Mouse (Mus musculus) ES-Bruce4 (cell line): ENCODE measurements around the gene Sdk2. TPM values are rescaled to one million over a fixed set of nuclear protein-coding genes. Genes with fewer than 3 reads are reported as not detected.

Experiments used
- H3K27ac ChIP-seq: 2 replicates; pipeline ENCODE4 v1.5.1; 2012; ENCODE audit warnings: low read length, inconsistent platforms; ENCODE audit not compliant: insufficient read depth
- H3K27me3 ChIP-seq: 2 replicates; pipeline ENCODE4 v1.6.1; 2012; ENCODE audit warnings: mild to moderate bottlenecking, low read length, inconsistent platforms; ENCODE audit not compliant: control insufficient read depth, poor library complexity, insufficient read depth, severe bottlenecking
- H3K36me3 ChIP-seq: 2 replicates; pipeline ENCODE4 v1.6.1; 2012; ENCODE audit warnings: inconsistent platforms, mild to moderate bottlenecking, low read length, moderate library complexity; ENCODE audit not compliant: control insufficient read depth, poor library complexity, insufficient read depth, severe bottlenecking
- H3K4me1 ChIP-seq: one replicate; pipeline ENCODE4 v1.8.1; 2011; ENCODE audit warnings: low read length; ENCODE audit not compliant: control insufficient read depth, insufficient read depth
- H3K4me3 ChIP-seq: 2 replicates; pipeline ENCODE4 v1.5.1; 2011; ENCODE audit warnings: low read depth, mild to moderate bottlenecking, low read length
- H3K9ac ChIP-seq: 2 replicates; pipeline ENCODE4 v1.6.1; 2012; ENCODE audit warnings: low read depth, mild to moderate bottlenecking, inconsistent platforms; ENCODE audit not compliant: poor library complexity, severe bottlenecking
- H3K9me3 ChIP-seq: replicated peaks from 2 replicates; pipeline ENCODE4 v1.6.1; 2012; ENCODE audit warnings: mild to moderate bottlenecking, low read length, inconsistent platforms; ENCODE audit not compliant: control insufficient read depth, poor library complexity, insufficient read depth, severe bottlenecking
- CTCF ChIP-seq: IDR thresholded peaks from one replicate; pipeline ENCODE4 v1.8.1; 2011; ENCODE audit warnings: low read depth, low read length
- EP300 ChIP-seq: IDR thresholded peaks from 2 replicates; pipeline ENCODE4 v1.6.1; 2011; ENCODE audit warnings: low read depth, low read length; ENCODE audit not compliant: insufficient read depth
- POLR2A ChIP-seq: IDR thresholded peaks from one replicate; pipeline ENCODE4 v1.8.1; 2011; ENCODE audit warnings: low read length; ENCODE audit not compliant: insufficient read depth
- polyA plus RNA-seq: library from polyadenylated mRNA; stranded (reverse); fragments of >200 nt; gene quantifications from 2 replicates; pipeline ENCODE4 v1.2.4, GENCODE M21; 2011; ENCODE audit warnings: low read depth; ENCODE audit not compliant: missing spikeins, insufficient read depth, insufficient read length

Gene Sdk2
- polyA plus RNA-seq, 1 experiment = 0.87 TPM

GRCm38 (mm10) chr11:113950904-113951615, 115.8 kb downstream of the Sdk2 start:
- no peak for TF ChIP-seq CTCF
- no peak for TF ChIP-seq POLR2A
- no peak for TF ChIP-seq EP300
- H3K27ac ChIP-seq = no peak overlapping the region

GRCm38 (mm10) chr11:113948676-113949075, 118.2 kb downstream of the Sdk2 start:
- Histone ChIP-seq H3K9ac (no peak overlapping the region), H3K4me3 (no peak overlapping the region), H3K4me1 (no peaks in the 10 kb centered on the region), H3K9me3 (no peaks in the 10 kb centered on the region), H3K27me3 (no peaks in the 10 kb centered on the region), H3K36me3 (no peaks in the 10 kb centered on the region), H3K27ac (no peak overlapping the region)
- TF ChIP-seq CTCF = no peak

More at GRCm38 (mm10) chr11:113950904-113951615, 115.8 kb downstream of the Sdk2 start:
- Histone ChIP-seq H3K4me3 (no peak overlapping the region), H3K9me3 (no peaks in the 10 kb centered on the region), H3K4me1 (no peaks in the 10 kb centered on the region), H3K9ac (no peak overlapping the region), H3K27me3 (no peaks in the 10 kb centered on the region), H3K36me3 (no peaks in the 10 kb centered on the region)

- TF ChIP-seq POLR2A (no peak), CTCF (no peak), EP300 (no peak)
- H3K4me1 ChIP-seq = no peaks in the 10 kb centered on the region
- H3K4me3 ChIP-seq = no peak overlapping the region
- H3K27ac ChIP-seq = no peak overlapping the region
- H3K9ac ChIP-seq = no peak overlapping the region
- no peaks in the 10 kb centered on the region for H3K36me3 ChIP-seq
- H3K9me3 ChIP-seq = no peaks in the 10 kb centered on the region
- H3K27me3 ChIP-seq = no peaks in the 10 kb centered on the region
These were observed 124.6 kb downstream of the Sdk2 start for GRCm38 (mm10) chr11:113942101-113942735.

GRCm38 (mm10) chr11:113933678-113934077, 133.2 kb downstream of the Sdk2 start:
- no peaks in the 10 kb centered on the region for H3K36me3 ChIP-seq
- H3K9me3 ChIP-seq = no peaks in the 10 kb centered on the region
- TF ChIP-seq EP300 (no peak), CTCF (no peak), POLR2A (no peak)
- no peak overlapping the region for H3K9ac ChIP-seq
- H3K27ac ChIP-seq = no peak overlapping the region
- no peaks in the 10 kb centered on the region for H3K4me1 ChIP-seq
- no peak overlapping the region for H3K4me3 ChIP-seq
- H3K27me3 ChIP-seq = no peaks in the 10 kb centered on the region

DNA sequence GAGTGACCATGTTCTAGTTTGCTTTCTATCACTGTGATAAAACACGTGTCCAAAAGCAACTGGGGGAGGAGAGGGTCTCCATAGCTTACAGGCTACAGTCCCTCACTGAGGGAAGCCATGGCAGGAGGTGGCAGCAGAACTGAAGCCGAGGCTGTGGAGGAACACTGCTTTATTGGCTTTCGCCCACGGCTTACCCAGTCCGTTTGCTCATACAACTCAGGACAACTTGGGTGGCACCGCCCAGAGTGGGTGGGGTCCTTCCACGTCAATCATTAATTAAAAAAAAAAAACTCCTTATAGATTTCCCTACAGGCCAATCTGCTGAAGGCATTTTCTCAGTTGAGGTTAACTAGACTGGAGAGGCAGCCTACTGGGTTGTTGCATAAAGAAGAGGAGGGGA, 133.9 kb downstream of the Sdk2 start:
- Histone ChIP-seq H3K36me3 (no peaks in the 10 kb centered on the region), H3K4me3 (no peak overlapping the region), H3K9ac (no peak overlapping the region), H3K9me3 (no peaks in the 10 kb centered on the region), H3K27me3 (no peaks in the 10 kb centered on the region), H3K27ac (no peak overlapping the region), H3K4me1 (no peaks in the 10 kb centered on the region)
- TF ChIP-seq CTCF (no peak), EP300 (no peak), POLR2A (no peak)

DNA sequence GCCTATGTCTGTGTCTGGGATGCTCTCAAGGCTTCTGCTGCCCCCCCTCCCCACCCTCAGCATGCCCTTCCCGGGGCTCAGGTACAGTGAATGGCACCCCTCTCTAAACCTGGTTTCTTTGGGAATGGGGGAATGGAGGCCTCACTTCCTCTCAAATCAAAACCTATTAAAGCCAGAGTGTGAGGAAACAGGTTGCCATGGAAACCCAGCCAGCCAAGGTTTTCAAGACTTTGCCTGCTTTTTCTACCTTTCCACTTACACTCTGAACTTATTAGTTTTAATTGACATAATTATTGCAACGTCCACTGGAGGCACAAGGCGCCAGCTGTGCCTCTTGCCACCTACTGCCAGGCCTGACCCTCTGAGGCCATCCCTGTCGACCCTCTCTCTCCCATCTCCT, 135.1 kb downstream of the Sdk2 start:
- Histone ChIP-seq H3K36me3 (no peaks in the 10 kb centered on the region), H3K4me3 (no peak overlapping the region), H3K9ac (no peak overlapping the region), H3K9me3 (no peaks in the 10 kb centered on the region), H3K27ac (no peak overlapping the region), H3K27me3 (no peaks in the 10 kb centered on the region), H3K4me1 (no peaks in the 10 kb centered on the region)
- TF ChIP-seq EP300 (no peak), CTCF (no peak), POLR2A (no peak)
